Mouse (Mus musculus) intestine, postnatal 0 days (tissue): ENCODE measurements around the gene Itgb6. TPM values are rescaled to one million over a fixed set of nuclear protein-coding genes. Genes with fewer than 3 reads are reported as not detected.
A peak's percentile ranks its signal among the peaks of the same experiment; 100 is the strongest.

ENCODE experiments used
- ATAC-seq: fragments of 200-750 bp; cut with Nextera tagmentation; 2 replicates; pipeline ENCODE4 v1.8.0; 2017; ENCODE audit warnings: mild to moderate bottlenecking, moderate TSS enrichment, moderate library complexity
- H3K27ac ChIP-seq: fragments of 300-500 bp; sonication (generic); 2 replicates; pipeline ENCODE4 v1.5.1; 2014; ENCODE audit warnings: mild to moderate bottlenecking, low read depth, low read length, moderate library complexity
- H3K27me3 ChIP-seq: fragments of 300-500 bp; sonication (generic); replicated peaks from 2 replicates; pipeline ENCODE4 v1.6.1; 2014; ENCODE audit warnings: low read length, mixed read lengths; ENCODE audit not compliant: control insufficient read depth, insufficient read depth
- H3K36me3 ChIP-seq: fragments of 300-500 bp; sonication (generic); 2 replicates; pipeline ENCODE4 v1.6.1; 2014; ENCODE audit warnings: mild to moderate bottlenecking, moderate library complexity; ENCODE audit not compliant: control insufficient read depth, insufficient read depth
- H3K4me1 ChIP-seq: fragments of 300-500 bp; sonication (generic); replicated peaks from 2 replicates; pipeline ENCODE4 v1.6.1; 2014; ENCODE audit warnings: antibody characterized with exemption, low read length, mixed read lengths; ENCODE audit not compliant: control insufficient read depth, insufficient read depth
- H3K4me2 ChIP-seq: fragments of 300-500 bp; sonication (generic); replicated peaks from 2 replicates; pipeline ENCODE4 v1.6.1; 2014; ENCODE audit warnings: low read depth, mild to moderate bottlenecking, moderate library complexity
- H3K4me3 ChIP-seq: fragments of 300-500 bp; sonication (generic); 2 replicates; pipeline ENCODE4 v1.5.1; 2014; ENCODE audit warnings: low read depth, low read length
- H3K9ac ChIP-seq: fragments of 300-500 bp; sonication (generic); 2 replicates; pipeline ENCODE4 v1.6.1; 2014; ENCODE audit warnings: mild to moderate bottlenecking, low read depth, low read length
- H3K9me3 ChIP-seq: fragments of 300-500 bp; sonication (generic); 2 replicates; pipeline ENCODE4 v1.6.1; 2016; ENCODE audit warnings: mixed run types; ENCODE audit not compliant: control insufficient read depth
- CTCF ChIP-seq: sonication (generic); IDR thresholded peaks from 2 replicates; pipeline ENCODE4 v1.5.1; 2016; ENCODE audit warnings: low read depth, mild to moderate bottlenecking, control low read depth, antibody characterized with exemption, moderate library complexity
- WGBS: fragments of 180-500 bp; shearing (Covaris S2); extraction: QIAGEN DNeasy Blood & Tissue Kit; methylation state at CpG from one replicate; pipeline ENCODE4 v1.1.7; 2014; 5-methylcytosine and 5-hydroxymethylcytosine counted together
- polyA plus RNA-seq: library from polyadenylated mRNA; unstranded; fragments of >200 nt; fragmentation: Nextera tagmentation; extraction: Ambion mirVana; gene quantifications from 2 replicates; pipeline ENCODE4 v1.2.1, GENCODE M21; 2015

Itgb6 gene
- polyA plus RNA-seq, 1 experiment from 2014 or later = 10.8 TPM

- Histone ChIP-seq H3K4me1 (no peaks in the 10 kb centered on the region), H3K9me3 (no peaks in the 10 kb centered on the region), H3K27ac (no peak overlapping the region), H3K4me3 (no peak overlapping the region), H3K27me3 (no peaks in the 10 kb centered on the region), H3K36me3 (no peaks in the 10 kb centered on the region), H3K9ac (no peak overlapping the region), H3K4me2 (no peak overlapping the region)
- WGBS = 46% methylated on average over 3 of the region's 3 CpGs
- ATAC-seq = no peak; the same call in 1 of the 2 replicates
- TF ChIP-seq CTCF = peak; percentile 48
Measured at GRCm38 (mm10) chr2:60747590-60747989, 25.1 kb upstream of the Itgb6 start.

- no peak for TF ChIP-seq CTCF
- no peak overlapping the region for H3K9ac ChIP-seq
- no peak overlapping the region for H3K4me2 ChIP-seq
- H3K9me3 ChIP-seq = no peaks in the 10 kb centered on the region
- 74% methylated on average over 3 of the region's 3 CpGs for WGBS
- ATAC-seq = no peak
- no peak overlapping the region for H3K27ac ChIP-seq
- no peaks in the 10 kb centered on the region for H3K4me1 ChIP-seq
- no peaks in the 10 kb centered on the region for H3K36me3 ChIP-seq
- no peak overlapping the region for H3K4me3 ChIP-seq
- H3K27me3 ChIP-seq = no peaks in the 10 kb centered on the region
Measured at GRCm38 (mm10) chr2:60744674-60745073, 22.2 kb upstream of the Itgb6 start.

- no peaks in the 10 kb centered on the region for H3K9me3 ChIP-seq
- H3K4me2 ChIP-seq = no peak overlapping the region
- H3K27ac ChIP-seq = no peak overlapping the region
- no peak for TF ChIP-seq CTCF
- no peak overlapping the region for H3K4me3 ChIP-seq
- H3K4me1 ChIP-seq = no peaks in the 10 kb centered on the region
- H3K36me3 ChIP-seq = no peaks in the 10 kb centered on the region
- H3K9ac ChIP-seq = no peak overlapping the region
- H3K27me3 ChIP-seq = no peaks in the 10 kb centered on the region
- no peak for ATAC-seq
- WGBS = 59% methylated on average over 10 of the region's 10 CpGs
Measured at GRCm38 (mm10) chr2:60739389-60740137, 17.1 kb upstream of the Itgb6 start.

- Histone ChIP-seq H3K4me1 (peaks cover 4% of the 10 kb centered on the region; the same call in 1 of the 2 replicates), H3K27ac (no peak overlapping the region), H3K4me2 (no peak overlapping the region), H3K27me3 (no peaks in the 10 kb centered on the region), H3K9ac (no peak overlapping the region), H3K4me3 (no peak overlapping the region), H3K36me3 (no peaks in the 10 kb centered on the region), H3K9me3 (no peaks in the 10 kb centered on the region)
- no peak for ATAC-seq
- peak; percentile 39 for TF ChIP-seq CTCF
- 71% methylated on average over 6 of the region's 6 CpGs for WGBS
Measured at GRCm38 (mm10) chr2:60730929-60731328, 8.5 kb upstream of the Itgb6 start.

GRCm38 (mm10) chr2:60730024-60730423 is 7.6 kb upstream of the Itgb6 start:
- Histone ChIP-seq H3K4me3 (no peak overlapping the region), H3K4me1 (peaks cover 4% of the 10 kb centered on the region; the same call in 1 of the 2 replicates), H3K9ac (no peak overlapping the region), H3K9me3 (no peaks in the 10 kb centered on the region), H3K36me3 (no peaks in the 10 kb centered on the region), H3K4me2 (no peak overlapping the region), H3K27ac (no peak overlapping the region), H3K27me3 (no peaks in the 10 kb centered on the region)
- TF ChIP-seq CTCF = no peak
- no peak for ATAC-seq
- 44% methylated on average over 3 of the region's 3 CpGs for WGBS

GRCm38 (mm10) chr2:60728902-60729585 is 6.6 kb upstream of the Itgb6 start:
- H3K9me3 ChIP-seq = no peaks in the 10 kb centered on the region
- H3K36me3 ChIP-seq = no peaks in the 10 kb centered on the region
- H3K27me3 ChIP-seq = no peaks in the 10 kb centered on the region
- TF ChIP-seq CTCF = no peak
- H3K9ac ChIP-seq = no peak overlapping the region
- H3K4me2 ChIP-seq = 0 out of 2 replicates have a peak overlapping the region, but pooled peaks have one; percentile 10
- 37% methylated on average over 10 of the region's 10 CpGs for WGBS
- ATAC-seq = no peak
- no peak overlapping the region for H3K27ac ChIP-seq
- H3K4me1 ChIP-seq = peaks cover 4% of the 10 kb centered on the region; the same call in 1 of the 2 replicates
- H3K4me3 ChIP-seq = no peak overlapping the region
